Mouse (Mus musculus): Measurements from ENCODE around the gene Ern1. TPM values are rescaled to one million over a fixed set of nuclear protein-coding genes. Genes with fewer than 3 reads are reported as not detected.

Ern1 gene
- polyA plus RNA-seq (2012; ENCODE audit: insufficient read depth, insufficient read length, missing spikeins) = 3.2 and 5.0 TPM in 2 replicates

GRCm38 (mm10) chr11:106487733-106488115 lies at the start of gene Ern1:
TSS of gene Ern1 (minus strand) at chr11:106487852.
- peak within 1 kb of the TSS; percentile 85 for H3K4me3 ChIP-seq (ENCODE audit: insufficient read depth, low read depth, low read length)
- H3K4me1 ChIP-seq (ENCODE audit: control insufficient read depth, insufficient read depth, insufficient read length, low read length) = no peaks in the 10 kb centered on the region
- peak within 1 kb of the TSS; percentile 16 for H3K27ac ChIP-seq (replicated peaks; ENCODE audit: low read depth, low read length)

- peak overlapping the region; percentile 52; the same call in 1 of the 2 replicates for H3K27ac ChIP-seq (replicated peaks; ENCODE audit: low read depth, low read length)
- 0 out of 2 replicates have a peak, but pooled peaks cover 5% of the 10 kb centered on the region for H3K4me1 ChIP-seq (ENCODE audit: control insufficient read depth, insufficient read depth, insufficient read length, low read length)
- no peak overlapping the region for H3K4me3 ChIP-seq (ENCODE audit: insufficient read depth, low read depth, low read length)
Observed at GRCm38 (mm10) chr11:106536253-106536912, 48.7 kb upstream of the Ern1 start.

- no peak overlapping the region for H3K4me3 ChIP-seq (ENCODE audit: insufficient read depth, low read depth, low read length)
- H3K27ac ChIP-seq (replicated peaks; ENCODE audit: low read depth, low read length) = no peak overlapping the region
- 0 out of 2 replicates have a peak, but pooled peaks cover 5% of the 10 kb centered on the region for H3K4me1 ChIP-seq (ENCODE audit: control insufficient read depth, insufficient read depth, insufficient read length, low read length)
Observed at GRCm38 (mm10) chr11:106535660-106536252, 48.1 kb upstream of the Ern1 start.

- H3K4me3 ChIP-seq (ENCODE audit: insufficient read depth, low read depth, low read length) = no peak overlapping the region
- H3K27ac ChIP-seq (replicated peaks; ENCODE audit: low read depth, low read length) = peak overlapping the region; percentile 61
- H3K4me1 ChIP-seq (ENCODE audit: control insufficient read depth, insufficient read depth, insufficient read length, low read length) = 0 out of 2 replicates have a peak, but pooled peaks cover 5% of the 10 kb centered on the region
Observed at GRCm38 (mm10) chr11:106532248-106532790, 44.7 kb upstream of the Ern1 start.

- no peak overlapping the region for H3K27ac ChIP-seq (replicated peaks; ENCODE audit: low read depth, low read length)
- H3K4me3 ChIP-seq (ENCODE audit: insufficient read depth, low read depth, low read length) = no peak overlapping the region
- 0 out of 2 replicates have a peak, but pooled peaks cover 5% of the 10 kb centered on the region for H3K4me1 ChIP-seq (ENCODE audit: control insufficient read depth, insufficient read depth, insufficient read length, low read length)
Observed at GRCm38 (mm10) chr11:106529786-106530185, 42.1 kb upstream of the Ern1 start.

GRCm38 (mm10) chr11:106529113-106529512 lies 41.5 kb upstream of the Ern1 start:
- Histone ChIP-seq H3K4me1 (ENCODE audit: control insufficient read depth, insufficient read depth, insufficient read length, low read length) (0 out of 2 replicates have a peak, but pooled peaks cover 5% of the 10 kb centered on the region), H3K27ac (replicated peaks; ENCODE audit: low read depth, low read length) (no peak overlapping the region), H3K4me3 (ENCODE audit: insufficient read depth, low read depth, low read length) (no peak overlapping the region)

- Histone ChIP-seq H3K4me3 (ENCODE audit: insufficient read depth, low read depth, low read length) (no peak overlapping the region), H3K4me1 (ENCODE audit: control insufficient read depth, insufficient read depth, insufficient read length, low read length) (0 out of 2 replicates have a peak, but pooled peaks cover 4% of the 10 kb centered on the region), H3K27ac (replicated peaks; ENCODE audit: low read depth, low read length) (no peak overlapping the region)
Observed at GRCm38 (mm10) chr11:106527926-106528325, 40.3 kb upstream of the Ern1 start.

- Histone ChIP-seq H3K4me3 (ENCODE audit: insufficient read depth, low read depth, low read length) (no peak overlapping the region), H3K27ac (replicated peaks; ENCODE audit: low read depth, low read length) (no peak overlapping the region), H3K4me1 (ENCODE audit: control insufficient read depth, insufficient read depth, insufficient read length, low read length) (no peaks in the 10 kb centered on the region)
Observed at GRCm38 (mm10) chr11:106527147-106527821, 39.6 kb upstream of the Ern1 start.

GRCm38 (mm10) chr11:106522538-106522937 lies 34.9 kb upstream of the Ern1 start:
- Histone ChIP-seq H3K27ac (replicated peaks; ENCODE audit: low read depth, low read length) (no peak overlapping the region), H3K4me3 (ENCODE audit: insufficient read depth, low read depth, low read length) (no peak overlapping the region), H3K4me1 (ENCODE audit: control insufficient read depth, insufficient read depth, insufficient read length, low read length) (peaks cover 3% of the 10 kb centered on the region)

- H3K27ac ChIP-seq (replicated peaks; ENCODE audit: low read depth, low read length) = no peak overlapping the region
- H3K4me3 ChIP-seq (ENCODE audit: insufficient read depth, low read depth, low read length) = no peak overlapping the region
- peaks cover 3% of the 10 kb centered on the region for H3K4me1 ChIP-seq (ENCODE audit: control insufficient read depth, insufficient read depth, insufficient read length, low read length)
Observed at GRCm38 (mm10) chr11:106521612-106522011, 34.0 kb upstream of the Ern1 start.

- Histone ChIP-seq H3K27ac (replicated peaks; ENCODE audit: low read depth, low read length) (no peak overlapping the region), H3K4me1 (ENCODE audit: control insufficient read depth, insufficient read depth, insufficient read length, low read length) (peaks cover 3% of the 10 kb centered on the region), H3K4me3 (ENCODE audit: insufficient read depth, low read depth, low read length) (no peak overlapping the region)
Observed at GRCm38 (mm10) chr11:106520404-106520803, 32.8 kb upstream of the Ern1 start.

- no peak overlapping the region for H3K4me3 ChIP-seq (ENCODE audit: insufficient read depth, low read depth, low read length)
- no peak overlapping the region for H3K27ac ChIP-seq (replicated peaks; ENCODE audit: low read depth, low read length)
- H3K4me1 ChIP-seq (ENCODE audit: control insufficient read depth, insufficient read depth, insufficient read length, low read length) = peaks cover 3% of the 10 kb centered on the region
Observed at GRCm38 (mm10) chr11:106519519-106519918, 31.9 kb upstream of the Ern1 start.

GRCm38 (mm10) chr11:106518391-106518790 lies 30.7 kb upstream of the Ern1 start:
- Histone ChIP-seq H3K4me3 (ENCODE audit: insufficient read depth, low read depth, low read length) (no peak overlapping the region), H3K4me1 (ENCODE audit: control insufficient read depth, insufficient read depth, insufficient read length, low read length) (peaks cover 3% of the 10 kb centered on the region), H3K27ac (replicated peaks; ENCODE audit: low read depth, low read length) (no peak overlapping the region)

GRCm38 (mm10) chr11:106515079-106515745 lies 27.6 kb upstream of the Ern1 start:
- Histone ChIP-seq H3K4me1 (ENCODE audit: control insufficient read depth, insufficient read depth, insufficient read length, low read length) (no peaks in the 10 kb centered on the region; the same call in 1 of the 2 replicates), H3K4me3 (ENCODE audit: insufficient read depth, low read depth, low read length) (no peak overlapping the region), H3K27ac (replicated peaks; ENCODE audit: low read depth, low read length) (no peak overlapping the region)

- H3K27ac ChIP-seq (replicated peaks; ENCODE audit: low read depth, low read length) = no peak overlapping the region
- H3K4me1 ChIP-seq (ENCODE audit: control insufficient read depth, insufficient read depth, insufficient read length, low read length) = no peaks in the 10 kb centered on the region
Observed at GRCm38 (mm10) chr11:106514446-106514845, 26.8 kb upstream of the Ern1 start.

More at GRCm38 (mm10) chr11:106514446-106514845, 26.8 kb upstream of the Ern1 start:
- H3K4me3 ChIP-seq (ENCODE audit: insufficient read depth, low read depth, low read length) = no peak overlapping the region

Data from brown adipose tissue, adult 24 weeks (tissue).